Mouse (Mus musculus) midbrain, postnatal 0 days (tissue): ENCODE measurements around the gene Pla2r1. TPM values are rescaled to one million over a fixed set of nuclear protein-coding genes. Genes with fewer than 3 reads are reported as not detected.

Source experiments
- ATAC-seq: fragments of 200-750 bp; cut with Nextera tagmentation; 2 replicates; pipeline ENCODE4 v1.8.0; 2017; ENCODE audit warnings: moderate number of reproducible peaks, mild to moderate bottlenecking, moderate TSS enrichment, moderate library complexity; ENCODE audit not compliant: low FRiP score
- DNase-seq: peaks from one replicate; pipeline ENCODE4 v3.0.0-alpha.2; 2015; ENCODE audit warnings: low spot score
- H3K27ac ChIP-seq: fragments of 300-500 bp; sonication (generic); 2 replicates; pipeline ENCODE4 v1.5.1; 2014; ENCODE audit warnings: low read depth, mild to moderate bottlenecking, low read length, mixed read lengths
- H3K27me3 ChIP-seq: fragments of 300-500 bp; sonication (generic); 2 replicates; pipeline ENCODE4 v1.6.1; 2014; ENCODE audit warnings: low read length, control low read depth, mixed read lengths; ENCODE audit not compliant: insufficient read depth
- H3K36me3 ChIP-seq: fragments of 300-500 bp; sonication (generic); 2 replicates; pipeline ENCODE4 v1.6.1; 2014; ENCODE audit warnings: low read length, control low read depth, mixed read lengths; ENCODE audit not compliant: insufficient read depth
- H3K4me1 ChIP-seq: fragments of 300-500 bp; sonication (generic); 2 replicates; pipeline ENCODE4 v1.6.1; 2014; ENCODE audit warnings: mild to moderate bottlenecking, control low read depth, antibody characterized with exemption, low read length, mixed read lengths; ENCODE audit not compliant: insufficient read depth
- H3K4me2 ChIP-seq: fragments of 300-500 bp; sonication (generic); 2 replicates; pipeline ENCODE4 v1.6.1; 2014; ENCODE audit warnings: low read depth, mild to moderate bottlenecking, low read length, mixed read lengths; ENCODE audit not compliant: poor library complexity, severe bottlenecking
- H3K4me3 ChIP-seq: fragments of 300-500 bp; sonication (generic); 2 replicates; pipeline ENCODE4 v1.5.1; 2014; ENCODE audit warnings: low read depth, mild to moderate bottlenecking, low read length, moderate library complexity
- H3K9ac ChIP-seq: fragments of 300-500 bp; sonication (generic); replicated peaks from 2 replicates; pipeline ENCODE4 v1.6.1; 2014; ENCODE audit warnings: mild to moderate bottlenecking, low read length, moderate library complexity, mixed read lengths; ENCODE audit not compliant: poor library complexity, severe bottlenecking
- H3K9me3 ChIP-seq: fragments of 300-500 bp; sonication (generic); 2 replicates; pipeline ENCODE4 v1.6.1; 2016; ENCODE audit warnings: low read length, control low read depth
- CTCF ChIP-seq: IDR thresholded peaks from 2 replicates; pipeline ENCODE4 v1.5.1; 2016; ENCODE audit warnings: antibody characterized with exemption, mild to moderate bottlenecking
- WGBS: fragments of 180-500 bp; shearing (Covaris S2); extraction: QIAGEN DNeasy Blood & Tissue Kit; methylation state at CpG from one replicate; pipeline ENCODE4 v1.1.7; 2014; 5-methylcytosine and 5-hydroxymethylcytosine counted together
- polyA plus RNA-seq: library from polyadenylated mRNA; unstranded; fragments of >200 nt; fragmentation: Nextera tagmentation; extraction: Ambion mirVana; gene quantifications from 2 replicates; pipeline ENCODE4 v1.2.1, GENCODE M21; 2015
- total RNA-seq: library from RNA; depleted of rRNA; stranded (reverse); fragments of >200 nt; gene quantifications from 2 replicates; pipeline ENCODE4 v1.2.3, GENCODE M21; 2014

Gene Pla2r1
- total and polyA plus RNA-seq, 2 experiments from 2014 or later = 0.16 to 0.28 TPM

DNA sequence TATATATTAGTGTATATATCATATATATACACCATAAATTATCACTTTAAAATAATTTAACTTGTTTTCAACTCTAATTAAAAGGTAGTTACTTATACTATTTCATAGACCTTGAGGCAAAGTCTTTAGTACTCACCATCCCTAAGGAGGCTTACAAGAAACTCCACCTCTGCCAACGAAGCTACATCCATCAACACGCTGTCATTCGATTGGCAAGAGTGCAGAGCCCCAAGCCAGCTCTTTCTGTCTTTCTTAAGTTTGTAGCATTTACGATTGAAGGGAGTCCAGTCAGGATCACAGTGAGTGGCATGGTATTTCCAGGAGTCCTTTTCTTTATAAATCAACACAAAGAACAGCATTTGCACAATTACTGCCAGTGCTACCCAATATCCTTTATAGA is 49.1 kb downstream of the Pla2r1 start:
- Histone ChIP-seq H3K27me3 (no peaks in the 10 kb centered on the region), H3K9ac (no peak overlapping the region), H3K4me1 (no peaks in the 10 kb centered on the region), H3K36me3 (no peaks in the 10 kb centered on the region), H3K4me2 (no peak overlapping the region), H3K9me3 (no peaks in the 10 kb centered on the region), H3K4me3 (no peak overlapping the region), H3K27ac (no peak overlapping the region)
- no peak for TF ChIP-seq CTCF
- WGBS = 81% methylated on average over 4 of the region's 4 CpGs
- DNase-seq = no peak
- ATAC-seq = no peak

DNA sequence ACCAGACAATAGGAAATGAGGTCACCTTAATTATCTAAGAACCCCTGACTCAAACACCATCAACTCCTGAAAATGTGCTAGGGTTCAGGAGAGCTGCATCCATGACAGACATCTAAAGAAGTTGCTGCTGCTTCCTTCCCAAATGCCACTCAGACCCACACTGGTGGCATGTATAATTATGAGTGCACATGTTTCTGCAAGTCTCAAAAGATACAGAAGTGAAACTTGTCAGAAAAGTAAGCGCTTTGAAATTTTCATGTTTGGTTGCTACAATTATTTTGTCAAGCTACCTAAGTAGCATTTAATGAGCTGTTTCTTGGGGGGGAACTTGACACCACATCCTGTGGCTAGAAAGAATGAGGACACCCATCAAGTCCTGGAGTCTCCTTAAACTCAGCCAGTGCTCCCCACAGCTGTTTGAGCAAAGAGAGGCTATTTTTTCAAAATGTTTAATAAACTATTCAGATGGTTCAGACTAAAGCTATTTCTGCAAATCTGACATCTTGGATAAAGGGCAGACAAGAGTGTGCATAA is 52.5 kb downstream of the Pla2r1 start:
- DNase-seq (no peak), ATAC-seq (no peak)
- Histone ChIP-seq H3K4me3 (no peak overlapping the region), H3K36me3 (no peaks in the 10 kb centered on the region), H3K27me3 (no peaks in the 10 kb centered on the region), H3K4me2 (no peak overlapping the region), H3K9me3 (no peaks in the 10 kb centered on the region), H3K9ac (no peak overlapping the region), H3K4me1 (no peaks in the 10 kb centered on the region), H3K27ac (no peak overlapping the region)
- TF ChIP-seq CTCF = no peak
- 89% methylated on average over 1 of the region's 1 CpGs for WGBS

- Histone ChIP-seq H3K9me3 (no peaks in the 10 kb centered on the region), H3K4me3 (no peak overlapping the region), H3K9ac (no peak overlapping the region), H3K27ac (no peak overlapping the region), H3K36me3 (no peaks in the 10 kb centered on the region), H3K4me2 (no peak overlapping the region), H3K4me1 (no peaks in the 10 kb centered on the region), H3K27me3 (no peaks in the 10 kb centered on the region)
- TF ChIP-seq CTCF = no peak
- no peak for ATAC-seq
- DNase-seq = no peak
- WGBS = 90% methylated on average over 7 of the region's 7 CpGs
Observed at GRCm38 (mm10) chr2:60479906-60480305, 73.2 kb downstream of the Pla2r1 start.

- H3K27ac ChIP-seq = no peak overlapping the region
- no peak overlapping the region for H3K4me2 ChIP-seq
- WGBS = 90% methylated on average over 2 of the region's 2 CpGs
- no peaks in the 10 kb centered on the region for H3K36me3 ChIP-seq
- no peak for TF ChIP-seq CTCF
- DNase-seq (no peak), ATAC-seq (no peak)
- no peak overlapping the region for H3K4me3 ChIP-seq
- no peaks in the 10 kb centered on the region for H3K4me1 ChIP-seq
- no peaks in the 10 kb centered on the region for H3K27me3 ChIP-seq
- no peaks in the 10 kb centered on the region for H3K9me3 ChIP-seq
- no peak overlapping the region for H3K9ac ChIP-seq
Observed at GRCm38 (mm10) chr2:60478778-60479177, 74.3 kb downstream of the Pla2r1 start.

GRCm38 (mm10) chr2:60468901-60469770 is 84.0 kb downstream of the Pla2r1 start:
- peak; percentile 47; the same call in 1 of the 2 replicates for ATAC-seq
- no peak overlapping the region for H3K4me2 ChIP-seq

GRCm38 (mm10) chr2:60452376-60452775 is 100.7 kb downstream of the Pla2r1 start:
- H3K4me2 ChIP-seq = no peak overlapping the region
- H3K9ac ChIP-seq = no peak overlapping the region
- 82% methylated on average over 7 of the region's 7 CpGs for WGBS
- no peaks in the 10 kb centered on the region for H3K36me3 ChIP-seq
- no peak overlapping the region for H3K27ac ChIP-seq
- no peak for TF ChIP-seq CTCF
- no peaks in the 10 kb centered on the region for H3K27me3 ChIP-seq
- H3K4me3 ChIP-seq = no peak overlapping the region
- ATAC-seq = no peak
- no peak for DNase-seq
- no peaks in the 10 kb centered on the region for H3K9me3 ChIP-seq
- H3K4me1 ChIP-seq = no peaks in the 10 kb centered on the region

More at GRCm38 (mm10) chr2:60468901-60469770, 84.0 kb downstream of the Pla2r1 start:
- H3K27ac ChIP-seq = no peak overlapping the region
- DNase-seq = peak; percentile 4
- no peak overlapping the region for H3K4me3 ChIP-seq
- no peaks in the 10 kb centered on the region for H3K36me3 ChIP-seq
- 36% methylated on average over 11 of the region's 11 CpGs for WGBS
- no peaks in the 10 kb centered on the region for H3K4me1 ChIP-seq
- H3K9me3 ChIP-seq = no peaks in the 10 kb centered on the region
- H3K9ac ChIP-seq = no peak overlapping the region
- TF ChIP-seq CTCF = no peak
- H3K27me3 ChIP-seq = no peaks in the 10 kb centered on the region
